Mouse (Mus musculus) forebrain, postnatal 0 days (tissue): ENCODE measurements around the gene Tmem72. TPM values are rescaled to one million over a fixed set of nuclear protein-coding genes. Genes with fewer than 3 reads are reported as not detected.

Experiments
- ATAC-seq: fragments of 200-750 bp; cut with Nextera tagmentation; 2 replicates; pipeline ENCODE4 v1.8.0; 2017; ENCODE audit warnings: mild to moderate bottlenecking, moderate library complexity
- DNase-seq: peaks from one replicate; pipeline ENCODE4 v3.0.0-alpha.2; 2015
- H3K27ac ChIP-seq: fragments of 300-500 bp; sonication (generic); 2 replicates; pipeline ENCODE4 v1.5.1; 2014; ENCODE audit warnings: low read depth, mild to moderate bottlenecking, antibody characterized with exemption, low read length, moderate library complexity, mixed read lengths
- H3K27me3 ChIP-seq: fragments of 300-500 bp; sonication (generic); 2 replicates; pipeline ENCODE4 v1.6.1; 2014; ENCODE audit warnings: mild to moderate bottlenecking, low read length, mixed read lengths; ENCODE audit not compliant: insufficient read depth
- H3K36me3 ChIP-seq: fragments of 300-500 bp; sonication (generic); 2 replicates; pipeline ENCODE4 v1.6.1; 2014; ENCODE audit warnings: mild to moderate bottlenecking, moderate library complexity; ENCODE audit not compliant: insufficient read depth
- H3K4me1 ChIP-seq: fragments of 300-500 bp; sonication (generic); 2 replicates; pipeline ENCODE4 v1.6.1; 2014; ENCODE audit warnings: antibody characterized with exemption; ENCODE audit not compliant: insufficient read depth
- H3K4me2 ChIP-seq: fragments of 300-500 bp; sonication (generic); 2 replicates; pipeline ENCODE4 v1.6.1; 2014; ENCODE audit warnings: low read depth, mild to moderate bottlenecking, moderate library complexity
- H3K4me3 ChIP-seq: fragments of 300-500 bp; sonication (generic); 2 replicates; pipeline ENCODE4 v1.5.1; 2014; ENCODE audit warnings: low read depth, low read length, mixed read lengths
- H3K9ac ChIP-seq: fragments of 300-500 bp; sonication (generic); 2 replicates; pipeline ENCODE4 v1.6.1; 2014; ENCODE audit warnings: mild to moderate bottlenecking
- H3K9me3 ChIP-seq: fragments of 300-500 bp; sonication (generic); 2 replicates; pipeline ENCODE4 v1.6.1; 2016; ENCODE audit warnings: low read length
- CTCF ChIP-seq: sonication (generic); IDR thresholded peaks from 2 replicates; pipeline ENCODE4 v1.5.1; 2016; ENCODE audit warnings: antibody characterized with exemption, control low read depth, low read depth
- WGBS: fragments of 180-500 bp; shearing (Covaris S2); extraction: QIAGEN DNeasy Blood & Tissue Kit; methylation state at CpG from one replicate; pipeline ENCODE4 v1.1.7; 2014; 5-methylcytosine and 5-hydroxymethylcytosine counted together
- polyA plus RNA-seq: library from polyadenylated mRNA; unstranded; fragments of >200 nt; fragmentation: Nextera tagmentation; extraction: Ambion mirVana; gene quantifications from 2 replicates; pipeline ENCODE4 v1.2.1, GENCODE M21; 2015
- total RNA-seq: library from RNA; depleted of rRNA; stranded (reverse); fragments of >200 nt; gene quantifications from 2 replicates; pipeline ENCODE4 v1.2.3, GENCODE M21; 2014

The Tmem72 gene
- total and polyA plus RNA-seq, 2 experiments from 2014 or later, result 0.52 to 1.9 TPM

GRCm38 (mm10) chr6:116666892-116667291, 49.8 kb downstream of the Tmem72 start:
- Histone ChIP-seq H3K27ac (no peak overlapping the region), H3K27me3 (no peaks in the 10 kb centered on the region), H3K9ac (no peak overlapping the region), H3K9me3 (no peaks in the 10 kb centered on the region), H3K36me3 (no peaks in the 10 kb centered on the region), H3K4me1 (no peaks in the 10 kb centered on the region), H3K4me3 (no peak overlapping the region), H3K4me2 (no peak overlapping the region)
- 9% methylated on average over 3 of the region's 3 CpGs for WGBS
- ATAC-seq (no peak), DNase-seq (no peak)
- TF ChIP-seq CTCF, result no peak

GRCm38 (mm10) chr6:116666085-116666750, 50.5 kb downstream of the Tmem72 start:
- 52% methylated on average over 12 of the region's 12 CpGs for WGBS
- no peak for TF ChIP-seq CTCF

GRCm38 (mm10) chr6:116664830-116665229, 51.9 kb downstream of the Tmem72 start:
- 85% methylated on average over 3 of the region's 3 CpGs for WGBS
- no peak for DNase-seq
- H3K4me3 ChIP-seq, result no peak overlapping the region
- no peak for TF ChIP-seq CTCF
- H3K27me3 ChIP-seq, result no peaks in the 10 kb centered on the region
- no peak overlapping the region for H3K9ac ChIP-seq
- H3K4me2 ChIP-seq, result no peak overlapping the region
- H3K9me3 ChIP-seq, result no peaks in the 10 kb centered on the region
- no peaks in the 10 kb centered on the region for H3K36me3 ChIP-seq
- no peaks in the 10 kb centered on the region for H3K4me1 ChIP-seq
- ATAC-seq, result no peak
- no peak overlapping the region for H3K27ac ChIP-seq

More at GRCm38 (mm10) chr6:116666085-116666750, 50.5 kb downstream of the Tmem72 start:
- H3K27me3 ChIP-seq, result no peaks in the 10 kb centered on the region
- H3K36me3 ChIP-seq, result no peaks in the 10 kb centered on the region
- H3K4me1 ChIP-seq, result no peaks in the 10 kb centered on the region
- no peak for ATAC-seq
- H3K4me2 ChIP-seq, result no peak overlapping the region
- H3K9me3 ChIP-seq, result no peaks in the 10 kb centered on the region
- H3K9ac ChIP-seq, result no peak overlapping the region
- DNase-seq, result no peak
- no peak overlapping the region for H3K27ac ChIP-seq
- H3K4me3 ChIP-seq, result no peak overlapping the region

GRCm38 (mm10) chr6:116664031-116664430, 52.7 kb downstream of the Tmem72 start:
- no peaks in the 10 kb centered on the region for H3K9me3 ChIP-seq

GRCm38 (mm10) chr6:116663364-116663763, 53.3 kb downstream of the Tmem72 start:
- Histone ChIP-seq H3K9ac (no peak overlapping the region), H3K36me3 (no peaks in the 10 kb centered on the region), H3K27me3 (no peaks in the 10 kb centered on the region), H3K4me1 (no peaks in the 10 kb centered on the region), H3K4me3 (no peak overlapping the region), H3K4me2 (no peak overlapping the region), H3K27ac (no peak overlapping the region), H3K9me3 (no peaks in the 10 kb centered on the region)
- TF ChIP-seq CTCF, result no peak
- ATAC-seq, result no peak
- DNase-seq, result no peak
- 90% methylated on average over 2 of the region's 2 CpGs for WGBS

More at GRCm38 (mm10) chr6:116664031-116664430, 52.7 kb downstream of the Tmem72 start:
- Histone ChIP-seq H3K27me3 (no peaks in the 10 kb centered on the region), H3K4me3 (no peak overlapping the region), H3K4me2 (no peak overlapping the region), H3K9ac (no peak overlapping the region), H3K4me1 (no peaks in the 10 kb centered on the region), H3K36me3 (no peaks in the 10 kb centered on the region), H3K27ac (no peak overlapping the region)
- DNase-seq, result no peak
- ATAC-seq, result no peak
- no peak for TF ChIP-seq CTCF
- 84% methylated on average over 6 of the region's 6 CpGs for WGBS

GRCm38 (mm10) chr6:116653684-116654454, 62.8 kb downstream of the Tmem72 start:
- peak; percentile 90 for DNase-seq
- WGBS, result 59% methylated on average over 9 of the region's 9 CpGs

GRCm38 (mm10) chr6:116653191-116653590, 63.5 kb downstream of the Tmem72 start:
- no peak for ATAC-seq
- Histone ChIP-seq H3K4me1 (no peaks in the 10 kb centered on the region), H3K4me2 (no peak overlapping the region), H3K9ac (no peak overlapping the region), H3K27ac (no peak overlapping the region), H3K4me3 (no peak overlapping the region), H3K27me3 (no peaks in the 10 kb centered on the region), H3K9me3 (no peaks in the 10 kb centered on the region), H3K36me3 (no peaks in the 10 kb centered on the region)
- WGBS, result 64% methylated on average over 3 of the region's 3 CpGs
- no peak for TF ChIP-seq CTCF
- DNase-seq, result no peak

More at GRCm38 (mm10) chr6:116653684-116654454, 62.8 kb downstream of the Tmem72 start:
- no peak overlapping the region for H3K27ac ChIP-seq
- no peak overlapping the region for H3K4me2 ChIP-seq
- no peaks in the 10 kb centered on the region for H3K36me3 ChIP-seq
- no peaks in the 10 kb centered on the region for H3K4me1 ChIP-seq
- H3K9me3 ChIP-seq, result no peaks in the 10 kb centered on the region
- TF ChIP-seq CTCF, result peak; percentile 91
- H3K27me3 ChIP-seq, result no peaks in the 10 kb centered on the region
- peak; percentile 93 for ATAC-seq
- H3K4me3 ChIP-seq, result no peak overlapping the region
- H3K9ac ChIP-seq, result no peak overlapping the region
